Mouse (Mus musculus): Measurements from ENCODE around the gene Gadd45gip1. TPM values are rescaled to one million over a fixed set of nuclear protein-coding genes. Genes with fewer than 3 reads are reported as not detected.

Gene Gadd45gip1
- 10 to 100 TPM; 26.3 to 26.9 TPM for total RNA-seq (2021)

GRCm38 (mm10) chr8:84831490-84831889 lies at the start of gene Gadd45gip1:
Gene Gadd45gip1 (plus strand): TSS chr8:84831522.
- no peak for DNase-seq (ENCODE audit: low spot score in 2 of 2)
- intact Hi-C loops (cut with DNase I): no loop called here

DNA sequence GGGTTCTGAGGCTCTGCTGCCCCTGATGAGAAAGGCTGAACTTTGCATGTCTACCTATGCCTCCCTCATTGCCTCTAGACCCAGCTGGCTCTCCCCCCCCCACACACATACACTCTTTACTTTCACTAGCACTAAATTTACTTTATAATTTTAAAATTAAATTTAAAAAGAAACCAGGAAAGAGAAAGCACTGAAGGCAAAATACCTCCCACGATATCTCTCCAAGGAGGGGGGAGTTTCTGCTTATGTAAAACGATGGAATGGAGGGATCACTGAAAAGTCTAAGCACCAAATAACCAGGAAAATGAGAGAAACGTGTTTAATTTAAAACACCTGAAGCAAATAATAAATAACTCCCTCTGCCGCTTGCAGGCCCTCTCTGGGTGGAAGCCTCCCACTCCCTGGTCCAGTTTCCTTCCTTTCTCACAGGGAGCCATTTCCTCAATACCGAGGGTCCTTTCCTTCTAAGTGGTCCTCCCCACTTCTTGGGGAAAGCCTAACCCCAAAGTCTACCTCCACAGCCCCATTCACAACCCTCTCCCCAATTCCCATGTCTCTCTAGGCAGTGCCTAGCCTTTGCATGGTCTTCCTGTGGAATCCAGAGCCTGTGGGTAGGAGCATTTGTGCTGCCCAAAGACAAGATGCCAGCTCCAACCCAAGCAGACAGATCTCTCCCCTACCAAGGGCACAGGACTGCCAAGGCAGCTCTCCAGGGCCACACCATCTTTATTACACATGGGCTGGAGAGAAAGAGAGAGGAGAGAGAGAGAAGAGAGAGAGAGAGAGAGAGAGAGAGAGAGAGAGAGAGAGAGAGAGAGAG lies 49.4 kb upstream of the Gadd45gip1 start:
- intact Hi-C loops (cut with DNase I): no loop called here
- DNase-seq (ENCODE audit: low spot score in 2 of 2): no peak

DNA sequence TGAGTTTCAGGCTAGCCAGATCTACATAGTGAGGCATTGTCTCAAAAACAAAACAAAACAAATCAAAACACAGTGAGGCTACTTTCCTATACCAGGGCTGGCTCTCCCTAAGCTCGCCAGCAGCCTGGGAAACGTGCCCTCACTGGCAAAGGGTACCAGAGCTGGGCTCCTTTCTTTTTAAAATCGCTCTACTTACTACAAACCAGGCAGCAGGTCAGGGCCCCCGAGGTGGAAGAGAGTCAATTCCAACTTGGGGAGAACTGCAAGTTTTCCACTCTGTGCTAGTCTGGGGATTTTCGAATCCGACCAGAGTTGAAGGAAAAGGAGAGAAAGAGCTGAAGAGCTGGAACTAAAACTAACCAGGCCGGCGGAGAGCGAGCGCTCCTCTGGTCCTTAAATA lies 48.6 kb upstream of the Gadd45gip1 start:
- no peak for DNase-seq (ENCODE audit: low spot score in 2 of 2)
- intact Hi-C loops (cut with DNase I): no loop called here

DNA sequence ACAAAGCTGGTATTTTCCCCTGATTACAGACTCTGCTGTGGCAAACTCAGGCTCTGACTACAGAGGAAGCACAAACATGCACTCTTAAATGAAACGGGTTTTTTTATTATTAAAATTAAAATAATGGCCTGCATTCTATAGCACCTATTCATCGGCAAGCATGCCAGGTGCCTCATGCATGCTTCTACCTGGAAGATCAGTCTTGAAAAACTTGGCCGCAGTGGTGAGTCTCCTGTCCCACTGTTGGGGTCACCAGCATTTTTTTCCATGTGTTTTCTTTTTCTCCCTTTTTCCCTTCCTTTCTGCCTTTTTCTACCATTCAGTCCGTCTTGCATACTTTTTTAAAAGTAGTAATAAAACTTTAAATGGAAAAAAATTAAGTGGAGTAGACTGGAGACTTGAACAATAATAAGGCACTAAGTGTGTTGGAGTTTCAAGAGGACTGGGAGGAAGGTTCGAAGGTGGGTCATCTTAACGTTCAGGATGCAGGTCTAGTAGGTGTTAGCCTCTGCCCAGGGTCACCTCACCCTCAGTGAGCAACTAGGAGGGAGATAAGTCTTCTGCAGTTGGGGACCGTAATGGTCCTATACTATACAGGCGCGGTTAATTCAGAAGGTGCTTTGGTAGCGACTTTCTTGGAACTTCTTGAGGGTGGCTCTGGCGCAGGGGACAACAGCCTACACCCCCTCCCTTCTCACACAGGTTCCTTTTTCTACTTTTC lies 48.0 kb upstream of the Gadd45gip1 start:
- DNase-seq (ENCODE audit: low spot score in 2 of 2): no peak
- intact Hi-C loops (cut with DNase I): no loop called here

DNA sequence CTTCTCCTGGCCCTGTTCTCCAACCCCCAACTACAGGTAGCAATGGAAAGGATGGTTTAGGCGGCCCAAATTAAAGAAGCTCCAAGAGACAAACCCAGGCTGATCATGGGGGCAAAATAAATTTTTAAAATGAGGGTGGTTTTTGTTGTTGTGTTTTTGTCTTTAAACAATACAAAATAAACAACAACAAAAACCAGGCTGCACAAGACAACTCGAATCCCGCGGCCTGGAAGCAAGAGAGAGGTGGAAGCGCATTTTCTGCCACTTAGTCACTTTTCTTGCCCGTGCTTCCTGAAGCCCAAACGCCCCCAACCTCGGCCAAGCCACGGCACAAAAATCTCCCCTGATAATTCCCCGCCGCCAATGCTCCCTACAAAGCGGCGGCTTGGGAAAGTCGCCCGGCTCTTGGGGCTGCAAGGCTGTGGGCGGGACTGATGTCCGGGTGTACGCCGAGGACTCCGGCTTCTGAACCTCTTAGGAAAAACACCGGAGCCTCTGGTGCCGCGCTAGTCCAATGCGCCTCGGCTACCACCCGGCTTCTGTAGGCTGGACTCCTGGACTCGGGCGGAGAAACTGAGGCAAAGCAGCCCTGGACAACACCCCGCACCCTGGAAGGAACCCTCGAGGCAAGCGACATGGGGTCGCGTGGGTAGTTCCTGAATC lies 47.3 kb upstream of the Gadd45gip1 start:
- DNase-seq (ENCODE audit: low spot score in 2 of 2): no peak
- intact Hi-C loops (cut with DNase I): no loop called here

DNA sequence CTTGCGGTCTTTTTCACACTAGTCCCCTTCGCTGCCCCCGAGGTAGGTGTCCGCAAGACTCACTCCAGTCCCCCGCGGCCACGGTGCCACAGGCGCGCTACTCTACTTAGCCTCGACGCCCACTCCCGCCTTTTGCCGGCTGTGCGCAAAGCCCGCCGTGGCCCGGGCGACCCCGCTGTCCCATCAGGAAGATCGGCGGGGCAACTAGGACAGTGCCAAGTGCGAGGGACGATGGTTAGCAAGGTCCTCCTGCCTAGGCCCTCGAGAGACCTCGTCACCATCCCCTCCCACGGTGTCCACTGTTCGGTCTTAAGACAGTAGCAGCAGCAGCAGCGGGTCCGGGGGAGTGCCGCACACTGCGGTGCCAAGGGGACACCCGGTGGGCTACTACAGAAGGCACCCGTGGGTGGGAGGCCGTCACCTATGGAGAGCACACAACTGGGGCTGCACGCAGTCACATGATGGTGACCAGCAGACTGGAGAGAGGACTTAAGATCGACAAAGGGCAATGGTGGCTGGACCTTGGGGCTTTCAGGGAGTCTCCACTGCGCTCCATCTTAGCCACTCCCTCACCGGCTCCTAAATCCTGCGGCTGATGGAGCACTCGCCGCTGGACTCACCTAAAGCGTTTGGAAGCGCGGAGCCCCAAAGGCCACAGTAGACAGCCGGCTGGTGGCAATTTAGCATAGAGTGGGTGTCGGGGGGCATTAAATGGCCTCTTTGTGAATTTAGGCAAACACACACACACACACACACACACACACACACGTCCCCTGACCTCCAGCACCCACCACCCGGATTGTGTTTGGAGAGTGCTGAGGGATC lies 46.4 kb upstream of the Gadd45gip1 start:
- DNase-seq (ENCODE audit: low spot score in 2 of 2): no peak
- intact Hi-C loops (cut with DNase I): no loop called here

DNA sequence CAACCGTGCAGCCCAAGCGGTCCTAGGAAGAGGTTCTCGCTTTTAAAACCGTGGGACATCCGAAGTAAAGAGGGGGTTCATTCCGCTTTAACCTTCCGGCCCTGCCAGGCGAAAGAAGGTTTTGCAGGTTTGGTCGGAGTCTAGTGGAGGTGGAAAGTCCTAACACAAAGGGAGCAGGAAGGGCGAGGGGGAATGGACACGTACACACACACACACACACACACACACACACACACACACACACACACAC lies 45.9 kb upstream of the Gadd45gip1 start:
- intact Hi-C loops (cut with DNase I): no loop called here
- DNase-seq (ENCODE audit: low spot score in 2 of 2): no peak

DNA sequence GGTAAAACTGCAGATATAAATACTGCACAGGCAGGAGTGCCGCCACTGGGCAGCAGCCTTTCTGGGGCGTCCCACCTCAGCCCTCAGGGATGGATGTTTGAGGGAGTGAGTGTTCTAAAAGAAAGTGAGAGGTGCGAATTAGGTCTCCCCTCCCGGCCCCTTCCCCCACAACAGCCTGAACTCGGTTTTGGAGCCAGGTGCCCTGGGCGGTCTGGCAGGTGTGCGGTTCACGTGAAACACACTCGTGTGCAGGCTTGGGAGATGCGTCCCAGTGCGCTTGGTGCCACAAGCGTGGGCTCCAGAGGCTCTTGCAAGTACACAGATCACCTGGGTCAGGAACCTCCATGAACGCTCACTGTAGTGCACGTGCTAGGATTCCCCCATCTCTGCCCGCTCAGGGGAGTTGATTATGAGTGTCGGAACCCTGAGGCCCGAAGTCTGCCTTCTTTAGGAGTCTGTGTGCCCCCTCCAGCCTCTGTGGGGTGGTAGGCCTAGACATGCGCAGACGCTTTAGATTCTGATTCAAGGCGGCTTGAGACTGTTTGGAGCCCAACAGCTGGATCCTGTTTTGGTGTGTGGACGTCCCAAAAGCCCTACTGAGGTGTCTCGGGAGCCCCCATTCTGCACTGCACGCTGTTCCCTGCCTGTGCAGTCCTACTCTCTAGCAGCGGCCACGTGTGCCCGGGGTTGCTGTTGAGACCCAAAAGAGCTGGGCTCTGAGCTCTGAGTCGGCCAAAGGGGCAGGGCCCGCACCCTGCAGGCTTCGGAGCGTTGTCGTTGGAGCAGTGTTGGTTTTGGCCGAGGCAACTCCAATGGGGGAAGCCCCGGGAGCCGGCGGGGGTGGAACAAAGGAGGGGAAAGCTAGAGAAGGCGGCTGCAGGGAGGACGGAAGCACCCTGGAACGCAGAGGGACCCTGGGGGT lies 45.3 kb upstream of the Gadd45gip1 start:
- DNase-seq (ENCODE audit: low spot score in 2 of 2): no peak
- intact Hi-C loops (cut with DNase I): no loop called here

DNA sequence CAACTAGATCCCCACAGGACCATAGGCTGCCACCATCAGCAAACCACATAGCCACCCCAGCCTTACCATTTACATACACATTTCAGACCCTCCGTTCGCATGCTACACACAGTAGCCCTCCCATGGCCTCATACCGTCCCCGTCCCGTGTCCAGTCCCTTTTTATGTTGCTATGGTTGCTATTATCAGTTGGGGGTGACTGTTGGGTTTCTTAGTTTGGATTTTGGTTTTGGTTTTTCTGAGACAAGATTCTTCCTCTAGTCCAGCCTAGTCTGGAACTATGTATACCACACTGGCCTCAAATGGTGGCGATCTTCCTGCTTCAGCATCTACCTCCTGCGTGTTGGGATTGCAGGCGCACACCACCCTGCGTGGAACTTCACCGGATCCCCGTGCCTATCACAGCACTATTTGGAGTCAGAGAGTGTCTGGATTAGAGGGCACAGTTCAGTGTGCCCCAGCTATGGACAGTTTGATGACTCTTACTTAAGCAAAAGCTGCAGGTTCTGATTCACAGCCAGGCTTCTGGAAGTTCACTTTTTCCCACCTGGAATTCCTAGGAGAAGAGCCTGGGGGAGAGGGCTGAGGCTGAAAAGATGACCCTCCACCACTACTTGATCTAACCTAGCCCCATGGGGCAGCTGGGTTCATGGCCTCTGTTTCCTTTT lies 44.4 kb upstream of the Gadd45gip1 start:
- no peak for DNase-seq (ENCODE audit: low spot score in 2 of 2)
- intact Hi-C loops (cut with DNase I): no loop called here

- intact Hi-C loops (cut with DNase I): no loop called here
- no peak for DNase-seq (ENCODE audit: low spot score in 2 of 2)
These were observed 43.6 kb upstream of the Gadd45gip1 start for GRCm38 (mm10) chr8:84787523-84788302.

GRCm38 (mm10) chr8:84788896-84789295 lies 42.4 kb upstream of the Gadd45gip1 start:
- intact Hi-C loops (cut with DNase I): no loop called here
- no peak for DNase-seq (ENCODE audit: low spot score in 2 of 2)

DNA sequence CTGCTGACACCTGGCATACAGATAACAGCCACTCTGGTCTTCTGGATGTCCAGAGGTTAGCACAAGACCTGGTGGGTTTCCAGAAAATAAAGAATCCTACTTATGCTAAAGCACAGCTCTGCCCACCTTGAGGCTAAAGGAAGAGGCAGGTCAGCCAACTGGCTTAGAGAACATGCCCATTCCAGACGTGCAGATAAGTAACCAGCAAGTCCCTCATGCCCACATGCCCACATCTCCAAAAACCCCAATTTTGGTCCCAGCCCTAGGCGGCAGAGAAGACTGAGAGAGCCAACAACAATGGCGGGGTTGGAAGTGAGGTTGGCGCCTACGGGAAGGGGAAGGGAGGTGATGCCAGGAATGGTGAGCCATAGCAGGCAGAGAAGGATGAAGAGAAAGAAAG lies 42.0 kb upstream of the Gadd45gip1 start:
- DNase-seq (ENCODE audit: low spot score in 2 of 2): no peak
- intact Hi-C loops (cut with DNase I): no loop called here

GRCm38 (mm10) chr8:84789855-84790486 lies 41.4 kb upstream of the Gadd45gip1 start:
- intact Hi-C loops (cut with DNase I): no loop called here
- no peak for DNase-seq (ENCODE audit: low spot score in 2 of 2)

DNA sequence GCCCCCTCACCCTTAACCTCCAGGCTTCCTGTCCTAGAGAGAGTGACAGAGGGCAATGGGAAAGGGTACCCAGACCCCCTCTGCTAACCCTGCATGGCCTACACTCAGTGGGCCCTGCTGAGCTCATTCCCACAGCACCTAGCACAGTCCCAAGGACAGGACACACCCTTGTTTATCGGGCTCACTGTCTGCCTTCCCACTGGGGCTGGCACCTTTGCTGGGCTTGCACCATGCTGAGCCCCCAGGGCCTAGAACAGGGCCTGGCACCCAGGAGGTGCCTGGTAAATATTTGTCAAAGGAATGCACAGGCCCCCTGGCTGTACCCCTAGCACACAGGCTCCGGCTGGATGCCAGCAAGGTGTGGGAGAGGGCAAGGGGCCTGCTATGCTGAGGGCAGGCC lies 40.8 kb upstream of the Gadd45gip1 start:
- no peak for DNase-seq (ENCODE audit: low spot score in 2 of 2)
- intact Hi-C loops (cut with DNase I): no loop called here

- no peak for DNase-seq (ENCODE audit: low spot score in 2 of 2)
- intact Hi-C loops (cut with DNase I): no loop called here
These were observed 38.8 kb upstream of the Gadd45gip1 start for GRCm38 (mm10) chr8:84792429-84792947.

DNA sequence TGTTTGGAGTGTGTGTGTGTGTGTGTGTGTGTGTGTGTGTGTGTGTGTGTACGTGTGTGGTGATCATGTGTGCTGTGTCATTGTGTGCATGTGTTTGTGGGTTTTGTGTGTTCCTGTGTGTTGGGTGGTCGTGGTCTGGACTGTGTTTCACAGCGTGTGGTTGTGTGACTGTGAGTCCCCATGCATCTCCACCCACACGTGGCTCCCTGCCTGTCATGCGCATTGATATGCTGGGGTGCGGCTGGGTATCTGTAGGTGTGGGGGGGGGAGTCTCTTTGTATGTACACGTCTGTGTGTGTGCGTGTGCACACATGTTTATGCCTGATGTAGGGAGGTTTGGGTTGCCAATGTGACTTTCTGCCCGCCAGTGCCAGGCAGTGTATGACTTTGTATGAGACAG lies 38.2 kb upstream of the Gadd45gip1 start:
- intact Hi-C loops (cut with DNase I): no loop called here
- no peak for DNase-seq (ENCODE audit: low spot score in 2 of 2)
